Mouse (Mus musculus) stomach, embryonic 16.5 days (tissue): Measurements from ENCODE around the gene St3gal3. TPM values are rescaled to one million over a fixed set of nuclear protein-coding genes. Genes with fewer than 3 reads are reported as not detected.
A peak's percentile ranks its signal among the peaks of the same experiment; 100 is the strongest.

ENCODE experiments used
- ATAC-seq: fragments of 200-750 bp; cut with Nextera tagmentation; 2 replicates; pipeline ENCODE4 v1.8.0; 2017; ENCODE audit warnings: moderate number of reproducible peaks, moderate TSS enrichment; ENCODE audit not compliant: insufficient read depth, low FRiP score
- H3K27ac ChIP-seq: fragments of 300-500 bp; sonication (generic); 2 replicates; pipeline ENCODE4 v1.5.1; 2014; ENCODE audit warnings: low read length
- H3K27me3 ChIP-seq: fragments of 300-500 bp; sonication (generic); 2 replicates; pipeline ENCODE4 v1.6.1; 2014; ENCODE audit warnings: low read length, control low read depth, mixed read lengths; ENCODE audit not compliant: control insufficient read depth, insufficient read depth
- H3K36me3 ChIP-seq: fragments of 300-500 bp; sonication (generic); 2 replicates; pipeline ENCODE4 v1.6.1; 2014; ENCODE audit warnings: low read length; ENCODE audit not compliant: control insufficient read depth, insufficient read depth
- H3K4me1 ChIP-seq: fragments of 300-500 bp; sonication (generic); 2 replicates; pipeline ENCODE4 v1.6.1; 2014; ENCODE audit warnings: low read length, control low read depth, mixed read lengths; ENCODE audit not compliant: control insufficient read depth, insufficient read depth
- H3K4me2 ChIP-seq: fragments of 300-500 bp; sonication (generic); 2 replicates; pipeline ENCODE4 v1.6.1; 2014; ENCODE audit warnings: low read depth, low read length, mixed read lengths
- H3K4me3 ChIP-seq: fragments of 300-500 bp; sonication (generic); replicated peaks from 2 replicates; pipeline ENCODE4 v1.5.1; 2014; ENCODE audit warnings: mild to moderate bottlenecking, low read length
- H3K9ac ChIP-seq: fragments of 300-500 bp; sonication (generic); 2 replicates; pipeline ENCODE4 v1.6.1; 2014; ENCODE audit warnings: low read length
- H3K9me3 ChIP-seq: fragments of 300-500 bp; sonication (generic); replicated peaks from 2 replicates; pipeline ENCODE4 v1.6.1; 2016; ENCODE audit warnings: low read length, control low read depth; ENCODE audit not compliant: control insufficient read depth
- WGBS: fragments of 180-500 bp; shearing (Covaris S2); extraction: QIAGEN DNeasy Blood & Tissue Kit; methylation state at CpG from one replicate; pipeline ENCODE4 v1.1.7; 2014; 5-methylcytosine and 5-hydroxymethylcytosine counted together
- polyA plus RNA-seq: library from polyadenylated mRNA; unstranded; fragments of >200 nt; fragmentation: Nextera tagmentation; extraction: Ambion mirVana; gene quantifications from 2 replicates; pipeline ENCODE4 v1.2.1, GENCODE M21; 2015

Gene St3gal3
- polyA plus RNA-seq, 1 experiment from 2014 or later, result 5.2 TPM

DNA sequence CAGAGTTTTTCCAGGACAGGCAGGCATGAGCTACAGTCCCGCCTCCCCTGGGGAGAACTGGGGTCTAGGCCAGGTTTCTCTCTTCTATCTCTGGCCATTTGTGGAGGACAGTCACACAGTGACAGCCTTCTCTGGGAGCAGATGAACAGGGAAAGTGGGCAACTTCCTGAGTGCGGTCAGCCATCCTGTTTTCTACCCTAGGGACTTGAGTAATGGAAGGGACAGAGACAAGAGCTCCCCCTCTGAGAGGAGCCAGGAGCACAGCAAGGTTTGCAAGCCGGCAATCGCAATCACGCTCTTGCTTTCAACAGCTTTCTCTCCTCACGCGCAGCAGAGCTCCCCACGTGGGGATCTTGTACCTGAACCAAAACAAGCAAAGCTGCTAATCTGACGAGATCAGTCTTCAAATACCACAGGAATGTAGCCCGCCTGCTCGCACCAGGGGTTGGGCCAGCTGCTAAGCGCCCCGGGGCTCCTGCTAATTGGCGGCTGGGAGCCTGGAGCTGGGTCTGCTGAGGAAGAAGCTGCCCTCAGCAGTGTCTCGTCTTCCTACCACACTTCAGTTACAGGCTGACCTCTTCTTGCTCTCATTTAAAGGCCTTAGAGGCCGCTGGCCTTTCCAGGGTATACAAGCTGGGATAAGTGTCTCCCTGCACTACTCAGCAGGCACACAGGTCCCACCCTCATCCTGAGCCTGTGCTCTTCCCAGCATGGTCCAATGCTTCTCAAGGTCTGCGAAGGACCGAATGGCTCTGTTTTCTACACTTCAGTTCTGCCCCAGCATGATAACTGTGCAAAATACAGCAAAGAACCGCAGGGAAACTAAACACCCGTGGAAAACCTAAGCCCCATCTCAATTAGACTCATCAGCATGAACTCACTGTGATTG is 137.1 kb downstream of the St3gal3 start:
- Histone ChIP-seq H3K9ac (peak overlapping the region; percentile 38), H3K9me3 (no peaks in the 10 kb centered on the region), H3K27me3 (no peaks in the 10 kb centered on the region), H3K27ac (peak overlapping the region; percentile 63), H3K4me1 (peaks cover 38% of the 10 kb centered on the region), H3K4me3 (peak overlapping the region; percentile 4; the same call in 1 of the 2 replicates), H3K36me3 (no peaks in the 10 kb centered on the region), H3K4me2 (peak overlapping the region; percentile 34; the same call in 1 of the 2 replicates)
- ATAC-seq, result peak; percentile 83
- WGBS, result 11% methylated on average over 20 of the region's 20 CpGs

DNA sequence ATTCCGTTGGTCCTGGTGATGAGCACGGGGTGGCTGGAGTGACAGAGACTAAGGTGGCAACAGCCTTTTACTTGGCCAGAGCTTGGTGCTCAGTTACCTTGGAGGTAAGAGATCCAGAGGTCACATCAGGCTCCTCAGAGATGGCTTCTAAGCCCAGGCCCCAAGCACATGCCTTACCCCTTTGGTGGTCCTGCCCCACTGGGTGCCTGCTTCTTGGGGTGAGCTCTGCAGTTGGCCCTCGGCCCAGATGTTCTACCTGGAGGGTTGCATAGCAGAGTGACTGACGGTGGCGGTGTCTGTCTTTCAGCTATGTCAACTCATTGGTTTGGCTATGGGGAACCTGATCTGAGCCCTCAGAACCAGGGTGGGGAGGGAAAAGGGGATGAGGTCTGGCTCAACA is 138.0 kb downstream of the St3gal3 start:
- Histone ChIP-seq H3K27me3 (no peaks in the 10 kb centered on the region), H3K9ac (no peak overlapping the region), H3K9me3 (no peaks in the 10 kb centered on the region), H3K4me3 (no peak overlapping the region), H3K36me3 (no peaks in the 10 kb centered on the region), H3K4me2 (no peak overlapping the region), H3K27ac (no peak overlapping the region), H3K4me1 (peaks cover 38% of the 10 kb centered on the region)
- 76% methylated on average over 5 of the region's 5 CpGs for WGBS
- no peak for ATAC-seq

DNA sequence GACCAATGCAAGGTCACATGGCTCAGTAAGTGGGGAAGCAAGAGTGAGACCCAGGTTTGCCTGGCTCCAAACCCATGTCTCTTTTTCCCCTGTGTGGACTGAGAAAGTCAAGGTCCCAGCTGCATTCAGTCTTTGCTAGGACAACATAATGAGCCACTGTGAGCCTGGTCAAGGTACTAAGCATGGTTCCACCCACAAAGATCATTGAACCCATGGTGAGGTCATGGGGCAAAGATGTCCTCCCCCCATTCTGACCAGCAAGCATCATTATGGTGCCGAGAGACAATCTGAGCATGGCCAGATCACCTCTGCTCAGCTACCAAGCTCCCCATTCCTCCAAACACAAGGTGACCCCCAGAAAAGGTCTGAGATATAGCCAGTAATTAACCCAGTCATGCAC is 139.3 kb downstream of the St3gal3 start:
- H3K4me1 ChIP-seq, result peaks cover 27% of the 10 kb centered on the region
- H3K9me3 ChIP-seq, result no peaks in the 10 kb centered on the region
- no peaks in the 10 kb centered on the region for H3K36me3 ChIP-seq
- ATAC-seq, result no peak
- no peak overlapping the region for H3K27ac ChIP-seq
- H3K4me2 ChIP-seq, result no peak overlapping the region
- H3K4me3 ChIP-seq, result no peak overlapping the region
- WGBS, result 87% methylated on average over 1 of the region's 1 CpGs
- H3K9ac ChIP-seq, result no peak overlapping the region
- H3K27me3 ChIP-seq, result no peaks in the 10 kb centered on the region

DNA sequence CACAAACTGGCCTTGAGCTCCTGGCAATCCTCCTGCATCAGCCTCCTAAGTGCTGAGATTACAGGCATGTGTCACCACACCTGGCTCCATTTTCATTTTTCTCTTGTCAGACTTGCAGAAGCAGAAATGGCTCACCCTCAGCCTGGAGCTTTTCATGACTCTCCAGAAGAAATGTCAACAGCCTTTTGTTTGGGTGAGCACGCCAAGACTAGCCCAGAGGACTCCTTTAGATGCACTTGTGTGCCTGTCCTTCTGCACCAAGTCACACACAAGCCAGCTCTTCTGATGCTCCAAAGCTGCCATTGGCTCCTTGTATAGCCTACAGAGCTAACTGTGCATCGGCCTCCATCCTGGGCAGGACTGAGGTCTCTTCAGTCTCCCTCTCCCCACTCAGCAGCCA is 141.3 kb downstream of the St3gal3 start:
- H3K9ac ChIP-seq, result no peak overlapping the region
- H3K27ac ChIP-seq, result no peak overlapping the region
- H3K27me3 ChIP-seq, result no peaks in the 10 kb centered on the region
- H3K4me2 ChIP-seq, result no peak overlapping the region
- no peak for ATAC-seq
- peaks cover 19% of the 10 kb centered on the region for H3K4me1 ChIP-seq
- H3K4me3 ChIP-seq, result no peak overlapping the region
- no peaks in the 10 kb centered on the region for H3K36me3 ChIP-seq
- WGBS, result 58% methylated on average over 2 of the region's 2 CpGs
- no peaks in the 10 kb centered on the region for H3K9me3 ChIP-seq

DNA sequence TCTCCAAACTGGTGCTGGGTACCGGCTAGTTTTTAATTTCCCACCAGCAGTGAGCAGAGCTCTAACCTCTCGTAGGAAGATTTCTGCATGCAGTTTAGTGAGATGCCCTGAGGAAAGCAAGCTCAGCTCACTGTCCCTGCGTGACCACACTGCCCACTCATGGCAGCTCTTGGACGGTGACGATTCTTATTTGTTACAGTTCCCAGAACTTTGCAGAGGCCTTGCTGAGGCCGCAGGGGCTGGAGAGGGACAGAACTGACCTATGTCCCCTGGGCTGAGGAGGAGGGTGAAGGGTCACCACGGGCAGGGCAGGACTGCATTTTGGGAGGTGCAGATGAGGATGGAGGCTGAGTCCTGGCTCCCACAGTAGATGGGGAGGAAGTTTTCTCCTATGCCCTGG is 141.8 kb downstream of the St3gal3 start:
- no peak for ATAC-seq
- peaks cover 14% of the 10 kb centered on the region for H3K4me1 ChIP-seq
- no peak overlapping the region for H3K4me2 ChIP-seq
- no peak overlapping the region for H3K9ac ChIP-seq
- H3K4me3 ChIP-seq, result no peak overlapping the region
- no peaks in the 10 kb centered on the region for H3K36me3 ChIP-seq
- H3K27ac ChIP-seq, result no peak overlapping the region
- H3K27me3 ChIP-seq, result no peaks in the 10 kb centered on the region
- WGBS, result 80% methylated on average over 7 of the region's 7 CpGs
- H3K9me3 ChIP-seq, result no peaks in the 10 kb centered on the region

DNA sequence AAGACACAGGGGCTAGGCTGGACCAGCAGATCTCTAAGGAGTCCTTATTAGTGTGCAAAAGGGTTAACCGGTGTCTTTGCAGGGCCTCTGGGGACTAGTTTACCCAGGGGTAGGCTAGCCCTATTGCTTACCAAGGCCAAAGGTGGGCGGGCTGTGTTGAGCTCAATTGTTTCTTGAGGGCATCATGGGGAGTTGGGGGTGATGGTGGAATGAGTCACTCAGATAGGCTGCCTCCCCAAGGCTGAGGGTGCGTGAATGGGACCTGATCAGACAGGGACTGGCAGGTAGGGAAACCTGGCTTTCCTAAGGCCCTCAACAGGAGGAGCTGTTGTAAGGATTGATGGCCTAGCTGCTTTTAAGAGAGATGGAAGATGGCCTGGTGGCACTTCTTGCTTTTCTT is 142.7 kb downstream of the St3gal3 start:
- no peak for ATAC-seq
- Histone ChIP-seq H3K9ac (no peak overlapping the region), H3K27ac (no peak overlapping the region), H3K36me3 (no peaks in the 10 kb centered on the region), H3K4me3 (no peak overlapping the region), H3K4me2 (no peak overlapping the region), H3K27me3 (no peaks in the 10 kb centered on the region), H3K9me3 (no peaks in the 10 kb centered on the region), H3K4me1 (peaks cover 9% of the 10 kb centered on the region)
- 82% methylated on average over 3 of the region's 3 CpGs for WGBS

DNA sequence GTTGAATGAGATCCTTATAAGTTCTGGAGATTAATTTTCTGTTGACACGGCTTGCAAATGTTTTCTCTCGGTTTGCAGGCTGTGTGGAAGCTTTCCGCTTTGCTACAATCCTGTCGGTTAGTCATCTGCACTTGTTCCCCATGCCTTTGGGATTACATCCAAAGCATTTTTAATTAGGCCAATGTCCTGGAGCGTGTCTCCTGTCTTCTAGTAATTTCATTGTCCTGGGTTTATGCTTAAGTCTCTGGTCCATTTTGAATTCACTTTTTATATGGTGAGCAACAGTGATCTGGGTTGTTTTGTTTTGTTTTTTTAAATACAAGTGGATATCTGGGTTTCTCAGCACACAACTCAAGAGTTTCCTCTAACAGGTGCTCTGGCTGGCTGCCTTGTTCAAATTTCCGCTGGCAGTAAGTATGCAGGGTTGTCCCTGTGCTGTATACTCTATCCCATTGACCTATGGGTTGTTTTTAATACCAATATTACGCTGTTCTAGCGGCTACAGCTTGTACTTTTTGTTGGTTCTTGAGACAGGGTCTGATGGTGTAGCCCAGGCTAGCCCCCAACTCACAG is 143.6 kb downstream of the St3gal3 start:
- 76% methylated on average over 8 of the region's 8 CpGs for WGBS
- H3K4me1 ChIP-seq, result peaks cover 11% of the 10 kb centered on the region
- H3K36me3 ChIP-seq, result no peaks in the 10 kb centered on the region
- H3K27me3 ChIP-seq, result no peaks in the 10 kb centered on the region
- no peak overlapping the region for H3K4me2 ChIP-seq
- H3K9me3 ChIP-seq, result no peaks in the 10 kb centered on the region
- no peak overlapping the region for H3K9ac ChIP-seq
- no peak overlapping the region for H3K4me3 ChIP-seq
- no peak for ATAC-seq
- peak overlapping the region; percentile 20; the same call in 1 of the 2 replicates for H3K27ac ChIP-seq

DNA sequence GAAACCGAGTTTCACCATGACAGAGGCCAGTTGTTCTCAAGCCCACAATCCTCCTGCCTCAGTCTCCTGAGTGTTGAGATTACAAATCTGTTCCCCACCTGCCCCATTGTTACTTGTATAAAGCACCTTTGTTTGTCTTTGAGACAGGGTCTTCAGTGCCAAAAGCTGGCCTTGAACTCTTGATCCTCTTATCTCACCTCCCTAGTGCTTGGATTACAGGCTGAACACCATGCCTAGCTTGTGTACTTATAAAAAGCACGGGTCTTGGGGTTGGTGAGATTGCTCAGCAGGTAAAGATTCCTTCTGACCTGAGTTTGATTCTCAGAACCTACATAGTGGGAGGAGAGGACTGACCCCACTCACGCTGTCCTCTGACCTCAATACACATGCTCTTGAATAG is 144.1 kb downstream of the St3gal3 start:
- Histone ChIP-seq H3K9ac (no peak overlapping the region), H3K4me1 (peaks cover 12% of the 10 kb centered on the region), H3K9me3 (no peaks in the 10 kb centered on the region), H3K27ac (0 out of 2 replicates have a peak overlapping the region, but pooled peaks have one; percentile 2), H3K4me2 (no peak overlapping the region), H3K4me3 (no peak overlapping the region), H3K27me3 (no peaks in the 10 kb centered on the region), H3K36me3 (no peaks in the 10 kb centered on the region)
- no peak for ATAC-seq
- 64% methylated on average over 3 of the region's 3 CpGs for WGBS

DNA sequence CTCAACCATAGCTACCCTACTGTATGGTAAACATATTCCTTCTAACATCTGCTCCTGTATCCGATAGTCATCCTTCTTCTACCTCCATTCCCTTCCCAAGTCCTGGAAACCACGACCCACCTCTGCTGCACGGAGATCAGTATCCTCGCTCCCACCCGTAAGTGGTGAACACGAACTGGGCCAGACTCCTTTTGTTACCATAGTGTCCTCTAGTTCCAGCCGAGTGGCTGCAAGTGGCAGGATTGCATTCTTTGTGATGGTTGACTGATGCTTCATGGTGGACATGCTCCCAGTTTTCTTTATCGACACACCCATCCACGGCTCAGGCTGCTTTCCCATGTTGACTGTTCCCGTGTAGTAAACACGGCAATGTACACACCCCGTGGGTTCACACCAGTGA is 144.9 kb downstream of the St3gal3 start:
- Histone ChIP-seq H3K9ac (no peak overlapping the region), H3K9me3 (no peaks in the 10 kb centered on the region), H3K36me3 (no peaks in the 10 kb centered on the region), H3K4me1 (peaks cover 16% of the 10 kb centered on the region), H3K4me3 (no peak overlapping the region), H3K4me2 (no peak overlapping the region), H3K27ac (no peak overlapping the region), H3K27me3 (no peaks in the 10 kb centered on the region)
- WGBS, result 80% methylated on average over 12 of the region's 12 CpGs
- ATAC-seq, result no peak
